Mouse (Mus musculus): ENCODE data around the gene Catsper4. TPM values are rescaled to one million over a fixed set of nuclear protein-coding genes. Genes with fewer than 3 reads are reported as not detected.

Gene Catsper4
- polyA plus RNA-seq, 1 experiment from 2014 or later = not detected

DNA sequence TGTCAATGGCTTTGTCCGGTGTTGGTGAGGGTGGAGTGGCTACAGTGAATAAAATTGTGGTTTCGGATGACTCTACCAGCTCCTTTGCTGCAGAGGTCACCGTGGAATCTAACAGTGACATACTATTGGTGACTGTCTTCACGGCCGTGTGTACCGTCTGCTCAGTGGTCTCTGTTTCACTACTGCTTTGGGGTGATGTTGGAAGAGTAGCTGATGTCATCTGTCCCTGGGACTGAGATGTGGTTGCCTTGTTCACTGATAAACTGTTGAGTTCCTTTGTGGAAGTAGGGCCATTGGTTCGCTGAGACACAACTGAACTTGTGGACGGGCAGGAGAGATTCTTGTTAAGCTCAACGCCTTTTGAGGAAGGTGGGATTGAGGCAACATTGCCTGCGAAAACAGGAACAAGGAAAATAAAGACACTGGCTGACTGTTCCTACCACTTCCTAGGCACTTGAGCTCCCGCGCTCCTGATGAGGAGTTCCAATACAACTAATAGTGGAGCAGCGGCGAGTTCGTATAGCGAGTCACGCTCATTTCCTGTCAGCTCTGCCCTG lies 23.8 kb downstream of the Catsper4 start:
- H3K4me3 ChIP-seq (ENCODE audit: low read depth, low read length) = no peak overlapping the region
- no peaks in the 10 kb centered on the region for H3K27me3 ChIP-seq (ENCODE audit: control insufficient read depth, insufficient read depth, low read length)
- WGBS = 94% methylated on average over 17 of the region's 17 CpGs
- no peaks in the 10 kb centered on the region for H3K4me1 ChIP-seq (ENCODE audit: control insufficient read depth, insufficient read depth, low read length)
- ATAC-seq (ENCODE audit: low FRiP score) (no peak), DNase-seq (ENCODE audit: low spot score, missing footprints) (no peak)
- H3K9ac ChIP-seq (ENCODE audit: low read length) = no peak overlapping the region
- no peaks in the 10 kb centered on the region for H3K9me3 ChIP-seq (ENCODE audit: control insufficient read depth, low read length)
- no peaks in the 10 kb centered on the region for H3K36me3 ChIP-seq (ENCODE audit: control insufficient read depth, insufficient read depth, low read length)
- H3K27ac ChIP-seq (ENCODE audit: low read depth, low read length) = no peak overlapping the region
- H3K4me2 ChIP-seq = no peak overlapping the region

- Histone ChIP-seq H3K9ac (ENCODE audit: low read length) (no peak within 1 kb of the TSS), H3K27ac (ENCODE audit: low read depth, low read length) (no peak within 1 kb of the TSS), H3K4me2 (no peak within 1 kb of the TSS), H3K4me3 (ENCODE audit: low read depth, low read length) (no peak within 1 kb of the TSS), H3K27me3 (ENCODE audit: control insufficient read depth, insufficient read depth, low read length) (no peaks in the 10 kb centered on the region), H3K4me1 (ENCODE audit: control insufficient read depth, insufficient read depth, low read length) (no peaks in the 10 kb centered on the region), H3K36me3 (ENCODE audit: control insufficient read depth, insufficient read depth, low read length) (no peaks in the 10 kb centered on the region), H3K9me3 (ENCODE audit: control insufficient read depth, low read length) (no peaks in the 10 kb centered on the region)
- DNase-seq (ENCODE audit: low spot score, missing footprints) (no peak), ATAC-seq (ENCODE audit: low FRiP score) (no peak)
- WGBS = 87% methylated on average over 4 of the region's 4 CpGs
Measured at GRCm38 (mm10) chr4:134202904-134203303, 24.3 kb downstream of the Catsper4 start, which contains the start of gene Gm7534. Gene Gm7534, minus strand, starts transcription at chr4:134203004.

DNA sequence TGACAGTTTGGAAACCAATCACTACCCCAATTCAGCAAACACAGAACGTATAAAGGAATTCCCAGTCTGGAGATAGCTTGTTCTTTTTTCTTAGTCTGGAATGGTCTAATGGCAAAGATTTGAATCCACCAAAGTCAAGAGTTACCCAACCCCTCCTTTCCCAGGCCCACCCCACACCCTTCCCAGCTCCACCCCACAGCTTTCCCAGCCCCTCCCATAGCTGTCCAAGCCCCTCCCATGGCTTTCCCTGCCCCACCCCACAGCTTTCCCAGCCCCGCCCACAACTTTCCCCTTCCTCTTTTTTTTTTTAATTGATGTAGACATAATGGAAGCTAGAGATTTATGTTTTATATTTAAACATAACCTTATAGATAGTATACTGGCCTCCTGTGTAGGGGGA lies 27.8 kb downstream of the Catsper4 start:
- Histone ChIP-seq H3K9ac (ENCODE audit: low read length) (no peak overlapping the region), H3K27ac (ENCODE audit: low read depth, low read length) (no peak overlapping the region), H3K9me3 (ENCODE audit: control insufficient read depth, low read length) (no peaks in the 10 kb centered on the region), H3K4me2 (no peak overlapping the region), H3K4me1 (ENCODE audit: control insufficient read depth, insufficient read depth, low read length) (no peaks in the 10 kb centered on the region), H3K27me3 (ENCODE audit: control insufficient read depth, insufficient read depth, low read length) (no peaks in the 10 kb centered on the region), H3K36me3 (ENCODE audit: control insufficient read depth, insufficient read depth, low read length) (no peaks in the 10 kb centered on the region), H3K4me3 (ENCODE audit: low read depth, low read length) (no peak overlapping the region)
- WGBS = 79% methylated on average over 2 of the region's 2 CpGs
- no peak for ATAC-seq (ENCODE audit: low FRiP score)
- no peak for DNase-seq (ENCODE audit: low spot score, missing footprints)

DNA sequence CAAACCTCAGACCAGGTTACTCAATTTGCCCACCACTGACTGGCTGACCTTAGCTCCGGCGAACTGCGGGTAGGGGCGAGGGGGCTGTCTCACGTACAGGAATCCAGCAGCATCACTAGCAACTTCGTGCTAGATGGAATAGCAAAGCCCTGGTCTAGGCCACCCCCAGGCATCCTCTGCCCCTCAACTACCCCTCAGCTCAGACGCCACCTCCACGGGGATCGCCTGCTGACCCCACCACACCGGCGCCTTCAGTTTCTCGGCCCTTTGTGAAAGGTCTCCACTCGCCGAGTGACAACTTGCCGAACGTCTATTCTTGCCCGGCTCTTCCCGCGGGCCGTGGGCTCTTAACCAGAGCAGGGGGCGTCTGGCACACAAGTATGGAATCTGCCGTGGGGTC lies 40.9 kb downstream of the Catsper4 start:
- peak overlapping the region; percentile 48; the same call in 1 of the 2 replicates for H3K27ac ChIP-seq (ENCODE audit: low read depth, low read length)
- ATAC-seq (ENCODE audit: low FRiP score) (peak; percentile 1; the same call in 1 of the 2 replicates), DNase-seq (ENCODE audit: low spot score, missing footprints) (no peak)
- H3K4me1 ChIP-seq (ENCODE audit: control insufficient read depth, insufficient read depth, low read length) = peaks cover 6% of the 10 kb centered on the region; the same call in 1 of the 2 replicates
- H3K4me3 ChIP-seq (ENCODE audit: low read depth, low read length) = peak overlapping the region; percentile 78
- H3K36me3 ChIP-seq (ENCODE audit: control insufficient read depth, insufficient read depth, low read length) = no peaks in the 10 kb centered on the region
- H3K4me2 ChIP-seq = peak overlapping the region; percentile 82
- no peaks in the 10 kb centered on the region for H3K9me3 ChIP-seq (ENCODE audit: control insufficient read depth, low read length)
- H3K9ac ChIP-seq (ENCODE audit: low read length) = peak overlapping the region; percentile 83
- WGBS = under 1% methylated on average over 22 of the region's 22 CpGs
- no peaks in the 10 kb centered on the region for H3K27me3 ChIP-seq (ENCODE audit: control insufficient read depth, insufficient read depth, low read length)

DNA sequence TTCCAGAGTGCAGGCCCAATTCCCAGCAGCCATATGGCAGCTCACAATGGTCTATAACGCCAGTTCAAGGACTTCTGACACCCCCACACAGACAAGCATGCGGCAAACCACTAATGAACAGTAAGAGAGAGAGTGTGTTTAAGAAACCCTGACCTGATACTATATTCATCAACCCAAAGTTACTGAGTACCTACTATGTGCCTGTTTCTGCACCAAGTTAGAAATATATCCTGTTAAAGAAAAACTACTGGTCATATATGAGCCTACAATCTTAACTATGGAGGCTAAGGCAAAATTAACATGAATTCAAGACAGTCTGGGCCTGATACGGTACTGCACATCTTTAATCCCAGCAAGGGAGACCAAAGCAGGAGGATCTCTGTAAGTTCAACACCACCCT lies 41.6 kb downstream of the Catsper4 start:
- H3K27me3 ChIP-seq (ENCODE audit: control insufficient read depth, insufficient read depth, low read length) = no peaks in the 10 kb centered on the region

DNA sequence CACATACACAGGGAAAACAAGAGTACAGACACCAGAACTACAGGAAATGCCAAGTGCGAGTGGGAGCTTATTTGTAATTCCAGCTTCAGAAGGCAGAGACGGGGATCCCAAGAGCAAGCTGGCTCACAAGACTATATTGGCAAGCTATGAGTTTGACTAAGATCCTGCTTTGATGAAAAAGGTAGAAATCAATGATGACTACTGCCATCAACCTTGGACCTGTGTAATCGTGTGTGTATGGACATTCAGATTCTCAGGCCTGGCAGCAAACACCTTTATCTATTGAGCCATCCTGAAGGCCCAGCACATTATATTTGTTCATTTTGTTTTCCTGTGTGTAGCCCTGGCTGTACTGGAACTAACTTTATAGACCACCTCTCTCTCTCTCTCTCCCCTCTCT lies 43.5 kb downstream of the Catsper4 start:
- H3K4me3 ChIP-seq (ENCODE audit: low read depth, low read length) = no peak overlapping the region
- no peak overlapping the region for H3K4me2 ChIP-seq
- no peaks in the 10 kb centered on the region for H3K36me3 ChIP-seq (ENCODE audit: control insufficient read depth, insufficient read depth, low read length)
- 87% methylated on average over 3 of the region's 3 CpGs for WGBS
- no peak overlapping the region for H3K27ac ChIP-seq (ENCODE audit: low read depth, low read length)
- ATAC-seq (ENCODE audit: low FRiP score) (no peak), DNase-seq (ENCODE audit: low spot score, missing footprints) (no peak)
- no peak overlapping the region for H3K9ac ChIP-seq (ENCODE audit: low read length)
- H3K4me1 ChIP-seq (ENCODE audit: control insufficient read depth, insufficient read depth, low read length) = peaks cover 6% of the 10 kb centered on the region; the same call in 1 of the 2 replicates
- H3K9me3 ChIP-seq (ENCODE audit: control insufficient read depth, low read length) = no peaks in the 10 kb centered on the region
- H3K27me3 ChIP-seq (ENCODE audit: control insufficient read depth, insufficient read depth, low read length) = no peaks in the 10 kb centered on the region

More for the DNA sequence above, 41.6 kb downstream of the Catsper4 start:
- H3K9ac ChIP-seq (ENCODE audit: low read length) = peak overlapping the region; percentile 83
- H3K36me3 ChIP-seq (ENCODE audit: control insufficient read depth, insufficient read depth, low read length) = no peaks in the 10 kb centered on the region
- H3K4me2 ChIP-seq = peak overlapping the region; percentile 82
- peaks cover 6% of the 10 kb centered on the region; the same call in 1 of the 2 replicates for H3K4me1 ChIP-seq (ENCODE audit: control insufficient read depth, insufficient read depth, low read length)
- H3K4me3 ChIP-seq (ENCODE audit: low read depth, low read length) = peak overlapping the region; percentile 78
- H3K9me3 ChIP-seq (ENCODE audit: control insufficient read depth, low read length) = no peaks in the 10 kb centered on the region
- WGBS = 81% methylated on average over 3 of the region's 3 CpGs
- DNase-seq (ENCODE audit: low spot score, missing footprints) (no peak), ATAC-seq (ENCODE audit: low FRiP score) (no peak)
- H3K27ac ChIP-seq (ENCODE audit: low read depth, low read length) = no peak overlapping the region

DNA sequence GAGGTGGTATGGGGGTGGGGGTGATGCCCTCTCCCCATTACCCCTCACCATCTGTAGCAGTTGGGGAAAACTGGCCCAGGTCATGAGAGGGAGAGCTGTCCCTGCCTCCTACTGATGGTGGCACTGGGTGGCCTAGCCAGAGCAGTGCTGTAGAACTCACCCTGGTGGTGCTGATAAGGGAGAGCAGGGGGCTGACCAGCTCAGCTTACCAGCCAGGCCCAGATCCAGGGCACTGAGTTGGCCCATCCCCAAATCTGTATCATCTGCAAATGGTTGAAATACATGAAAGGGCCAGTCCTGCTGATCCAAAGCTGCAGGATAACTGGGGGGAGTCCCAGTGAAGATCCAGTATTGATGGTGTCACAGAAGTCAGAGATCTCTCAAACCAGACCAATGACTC lies 45.4 kb downstream of the Catsper4 start:
- DNase-seq (ENCODE audit: low spot score, missing footprints) (no peak), ATAC-seq (ENCODE audit: low FRiP score) (no peak)
- Histone ChIP-seq H3K9me3 (ENCODE audit: control insufficient read depth, low read length) (no peaks in the 10 kb centered on the region), H3K36me3 (ENCODE audit: control insufficient read depth, insufficient read depth, low read length) (no peaks in the 10 kb centered on the region), H3K4me1 (ENCODE audit: control insufficient read depth, insufficient read depth, low read length) (peaks cover 6% of the 10 kb centered on the region; the same call in 1 of the 2 replicates), H3K4me3 (ENCODE audit: low read depth, low read length) (no peak overlapping the region), H3K4me2 (no peak overlapping the region), H3K27me3 (ENCODE audit: control insufficient read depth, insufficient read depth, low read length) (no peaks in the 10 kb centered on the region), H3K27ac (ENCODE audit: low read depth, low read length) (no peak overlapping the region), H3K9ac (ENCODE audit: low read length) (no peak overlapping the region)

GRCm38 (mm10) chr4:134181112-134181511 lies 46.1 kb downstream of the Catsper4 start:
- Histone ChIP-seq H3K4me3 (ENCODE audit: low read depth, low read length) (no peak overlapping the region), H3K9me3 (ENCODE audit: control insufficient read depth, low read length) (no peaks in the 10 kb centered on the region), H3K4me2 (no peak overlapping the region), H3K27ac (ENCODE audit: low read depth, low read length) (no peak overlapping the region), H3K4me1 (ENCODE audit: control insufficient read depth, insufficient read depth, low read length) (peaks cover 6% of the 10 kb centered on the region; the same call in 1 of the 2 replicates), H3K27me3 (ENCODE audit: control insufficient read depth, insufficient read depth, low read length) (no peaks in the 10 kb centered on the region), H3K36me3 (ENCODE audit: control insufficient read depth, insufficient read depth, low read length) (no peaks in the 10 kb centered on the region), H3K9ac (ENCODE audit: low read length) (no peak overlapping the region)
- ATAC-seq (ENCODE audit: low FRiP score) (no peak), DNase-seq (ENCODE audit: low spot score, missing footprints) (no peak)
- 100% methylated on average over 1 of the region's 1 CpGs for WGBS

GRCm38 (mm10) chr4:134172391-134172790 lies 54.8 kb downstream of the Catsper4 start:
- Histone ChIP-seq H3K4me1 (ENCODE audit: control insufficient read depth, insufficient read depth, low read length) (no peaks in the 10 kb centered on the region), H3K9me3 (ENCODE audit: control insufficient read depth, low read length) (no peaks in the 10 kb centered on the region), H3K36me3 (ENCODE audit: control insufficient read depth, insufficient read depth, low read length) (no peaks in the 10 kb centered on the region), H3K27ac (ENCODE audit: low read depth, low read length) (no peak overlapping the region), H3K27me3 (ENCODE audit: control insufficient read depth, insufficient read depth, low read length) (no peaks in the 10 kb centered on the region), H3K9ac (ENCODE audit: low read length) (no peak overlapping the region), H3K4me3 (ENCODE audit: low read depth, low read length) (no peak overlapping the region), H3K4me2 (no peak overlapping the region)
- WGBS = 82% methylated on average over 3 of the region's 3 CpGs
- DNase-seq (ENCODE audit: low spot score, missing footprints) (no peak), ATAC-seq (ENCODE audit: low FRiP score) (no peak)
